Mouse (Mus musculus): ENCODE measurements around the gene Atp6v1c2.

DNA sequence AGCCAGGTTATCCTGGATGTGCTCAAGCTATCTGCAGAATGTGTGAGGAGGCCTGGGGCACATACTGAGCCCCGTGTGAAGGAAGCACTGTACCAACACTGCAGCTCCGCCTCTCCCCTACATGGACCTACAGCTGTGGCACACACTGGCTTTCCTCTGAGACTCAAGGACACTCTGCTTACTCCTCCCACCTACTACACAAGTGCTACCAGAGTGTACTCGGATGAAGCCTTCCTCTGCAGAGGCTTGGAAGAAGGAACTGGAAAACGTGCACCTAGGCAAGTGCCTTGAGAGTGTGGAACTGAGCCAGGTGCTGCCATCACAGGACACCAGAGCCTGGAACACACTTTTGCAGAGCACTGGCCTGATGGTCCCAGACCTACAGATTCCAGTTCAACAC, 38.6 kb downstream of the Atp6v1c2 start:
- no peak for TF ChIP-seq POLR2A (IDR thresholded peaks at IDR 0.05; ENCODE audit: control insufficient read depth in 1 of 2, insufficient read depth in 1 of 2, low read depth in 1 of 2, low read length in 2 of 2, poor library complexity in 1 of 2)
- no peak for TF ChIP-seq CTCF (IDR thresholded peaks at IDR 0.05 in 2 of 3, conservative IDR thresholded peaks at IDR 0.05 in 1 of 3; ENCODE audit: control insufficient read depth in 1 of 3, insufficient read depth in 1 of 3, low read depth in 2 of 3, low read length in 3 of 3, poor library complexity in 1 of 3, severe bottlenecking in 1 of 3)
- no peak for TF ChIP-seq MXI1 (IDR thresholded peaks at IDR 0.05; ENCODE audit: low read depth, low read length)
- TF ChIP-seq HCFC1 (IDR thresholded peaks at IDR 0.05; ENCODE audit: low read depth, low read length), result no peak
- TF ChIP-seq TBP (IDR thresholded peaks at IDR 0.05; ENCODE audit: low read depth, low read length), result no peak
